Mouse (Mus musculus) spleen, adult 2 months (tissue): ENCODE data around the gene Stpg3. TPM values are rescaled to one million over a fixed set of nuclear protein-coding genes. Genes with fewer than 3 reads are reported as not detected.

Experiments used
- DNase-seq, 2 experiments: peaks; one replicate each; pipeline versions ENCODE4 v3.0.0 to v3.0.0-alpha.2; 2012 to 2021; ENCODE audit warnings: low spot score in 2 of 2, low read depth in 1 of 2
- H3K27ac ChIP-seq: fragments of 200-500 bp; 2 replicates; pipeline ENCODE4 v1.5.1; 2012; ENCODE audit warnings: low read length, inconsistent platforms; ENCODE audit not compliant: insufficient read depth
- H3K27me3 ChIP-seq: fragments of 200-500 bp; 2 replicates; pipeline ENCODE4 v1.6.1; 2012; ENCODE audit warnings: mild to moderate bottlenecking, moderate library complexity, low read length, inconsistent platforms; ENCODE audit not compliant: control insufficient read depth, insufficient read depth
- H3K36me3 ChIP-seq: fragments of 200-500 bp; 2 replicates; pipeline ENCODE4 v1.6.1; 2012; ENCODE audit warnings: mild to moderate bottlenecking, low read length, inconsistent platforms; ENCODE audit not compliant: control insufficient read depth, insufficient read depth
- H3K4me1 ChIP-seq: fragments of 200-500 bp; 2 replicates; pipeline ENCODE4 v1.6.1; 2011; ENCODE audit warnings: inconsistent platforms; ENCODE audit not compliant: control insufficient read depth, insufficient read depth, insufficient read length
- H3K4me3 ChIP-seq: fragments of 200-500 bp; 2 replicates; pipeline ENCODE4 v1.5.1; 2011; ENCODE audit warnings: mild to moderate bottlenecking, inconsistent platforms; ENCODE audit not compliant: insufficient read depth, insufficient read length; ENCODE audit errors: extremely low read depth
- CTCF ChIP-seq: fragments of 200-500 bp; IDR thresholded peaks from 2 replicates; pipeline ENCODE4 v1.5.1; 2011; ENCODE audit warnings: mild to moderate bottlenecking, inconsistent platforms; ENCODE audit not compliant: insufficient read depth, insufficient read length, insufficient replicate concordance; ENCODE audit errors: extremely low read depth
- POLR2A ChIP-seq: fragments of 200-500 bp; IDR thresholded peaks from 2 replicates; pipeline ENCODE4 v1.6.1; 2011; ENCODE audit warnings: low read depth, low read length, inconsistent platforms
- WGBS: fragments of 180-500 bp; shearing (Covaris S2); methylation state at CpG from one replicate; pipeline ENCODE4 v1.1.7; 2018; 5-methylcytosine and 5-hydroxymethylcytosine counted together
- polyA plus RNA-seq: library from polyadenylated mRNA; depleted of rRNA; stranded (reverse); fragments of >200 nt; gene quantifications from 2 replicates; pipeline ENCODE4 v1.2.3, GENCODE M21; 2012

Stpg3 gene
- polyA plus RNA-seq, 1 experiment, result not detected

- peak within 1 kb of the TSS; percentile 93 for H3K4me3 ChIP-seq
- peaks cover 8% of the 10 kb centered on the region; the same call in 1 of the 2 replicates for H3K4me1 ChIP-seq
- H3K27ac ChIP-seq, result peak within 1 kb of the TSS; percentile 97
- TF ChIP-seq POLR2A (peak; percentile 99), CTCF (no peak; the same call in 1 of the 2 replicates)
- H3K27me3 ChIP-seq, result no peaks in the 10 kb centered on the region
- peaks cover 3% of the 10 kb centered on the region; the same call in 1 of the 2 replicates for H3K36me3 ChIP-seq
- whole genome bisulfite sequencing, result under 1% methylated on average over 17 of the region's 17 CpGs
- DNase-seq, result no peak
Measured at GRCm38 (mm10) chr2:25224492-25224765, 10.0 kb upstream of the Stpg3 start, which contains the start of gene Tubb4b. Tubb4b (minus strand) TSS chr2:25224702.

GRCm38 (mm10) chr2:25223681-25224491 is 9.4 kb upstream of the Stpg3 start:
- H3K4me1 ChIP-seq, result peaks cover 7% of the 10 kb centered on the region; the same call in 1 of the 2 replicates
- WGBS, result 2% methylated on average over 51 of the region's 53 CpGs

GRCm38 (mm10) chr2:25221331-25221772 is 6.9 kb upstream of the Stpg3 start:
- peaks cover 5% of the 10 kb centered on the region; the same call in 1 of the 2 replicates for H3K4me1 ChIP-seq
- H3K4me3 ChIP-seq, result no peak overlapping the region

More at GRCm38 (mm10) chr2:25223681-25224491, 9.4 kb upstream of the Stpg3 start:
- no peaks in the 10 kb centered on the region for H3K27me3 ChIP-seq
- peak in 1 of 2 experiments; percentile 83 for DNase-seq
- peak overlapping the region; percentile 93 for H3K4me3 ChIP-seq
- H3K27ac ChIP-seq, result peak overlapping the region; percentile 97
- TF ChIP-seq POLR2A (no peak), CTCF (no peak)
- peaks cover 3% of the 10 kb centered on the region; the same call in 1 of the 2 replicates for H3K36me3 ChIP-seq

GRCm38 (mm10) chr2:25218445-25218844 is 4.0 kb upstream of the Stpg3 start, which contains the start of gene Fam166a:
Fam166a (plus strand) TSS chr2:25218745.
- Histone ChIP-seq H3K27me3 (no peaks in the 10 kb centered on the region), H3K36me3 (peaks cover 3% of the 10 kb centered on the region; the same call in 1 of the 2 replicates), H3K4me1 (peaks cover 1% of the 10 kb centered on the region; the same call in 1 of the 2 replicates), H3K27ac (no peak within 1 kb of the TSS), H3K4me3 (no peak within 1 kb of the TSS)
- TF ChIP-seq POLR2A (no peak), CTCF (no peak)
- DNase-seq, result no peak

More at GRCm38 (mm10) chr2:25221331-25221772, 6.9 kb upstream of the Stpg3 start:
- Histone ChIP-seq H3K27ac (no peak overlapping the region), H3K36me3 (peaks cover 3% of the 10 kb centered on the region; the same call in 1 of the 2 replicates), H3K27me3 (no peaks in the 10 kb centered on the region)
- no peak for TF ChIP-seq CTCF
- WGBS, result 87% methylated on average over 5 of the region's 5 CpGs
- no peak for DNase-seq

- Histone ChIP-seq H3K27me3 (no peaks in the 10 kb centered on the region), H3K36me3 (peaks cover 3% of the 10 kb centered on the region; the same call in 1 of the 2 replicates), H3K27ac (no peak overlapping the region), H3K4me3 (no peak overlapping the region), H3K4me1 (no peaks in the 10 kb centered on the region)
- DNase-seq, result no peak
- WGBS, result 62% methylated on average over 2 of the region's 2 CpGs
- no peak for TF ChIP-seq POLR2A
Measured at GRCm38 (mm10) chr2:25217666-25218065, 3.2 kb upstream of the Stpg3 start.

GRCm38 (mm10) chr2:25213266-25213865 is 1.1 kb downstream of the Stpg3 start:
- WGBS, result 88% methylated on average over 23 of the region's 23 CpGs
- Histone ChIP-seq H3K4me3 (no peak overlapping the region), H3K27me3 (no peaks in the 10 kb centered on the region), H3K36me3 (peaks cover 2% of the 10 kb centered on the region; the same call in 1 of the 2 replicates), H3K4me1 (peaks cover 9% of the 10 kb centered on the region; the same call in 1 of the 2 replicates), H3K27ac (no peak overlapping the region)
- no peak for DNase-seq
- TF ChIP-seq CTCF, result no peak
- TF ChIP-seq POLR2A, result no peak
